Mouse (Mus musculus): ENCODE results near the gene Abcf3.

The Abcf3 gene

DNA sequence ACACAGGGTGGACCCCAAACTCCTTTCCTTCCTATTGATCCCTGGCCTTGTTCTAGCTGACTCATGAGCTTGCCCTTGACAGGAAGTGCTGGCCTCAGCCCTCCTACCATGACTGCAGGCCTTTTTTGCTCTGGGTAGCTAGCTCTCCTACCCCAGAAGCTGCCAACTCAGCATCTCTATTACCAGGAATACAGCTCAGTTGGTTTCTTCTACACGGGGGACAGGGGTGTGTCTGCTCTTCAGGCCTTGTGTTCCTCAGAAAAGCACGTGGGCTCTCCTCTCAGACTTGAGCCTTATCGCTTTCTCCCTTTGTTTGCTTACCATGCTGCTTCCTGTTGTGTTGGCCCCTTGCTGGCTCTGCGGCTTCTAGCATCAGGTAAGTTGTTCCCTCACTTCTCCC is 7.9 kb upstream of the Abcf3 start:
- no peak for DNase-seq (ENCODE audit: low read depth, low spot score)

DNA sequence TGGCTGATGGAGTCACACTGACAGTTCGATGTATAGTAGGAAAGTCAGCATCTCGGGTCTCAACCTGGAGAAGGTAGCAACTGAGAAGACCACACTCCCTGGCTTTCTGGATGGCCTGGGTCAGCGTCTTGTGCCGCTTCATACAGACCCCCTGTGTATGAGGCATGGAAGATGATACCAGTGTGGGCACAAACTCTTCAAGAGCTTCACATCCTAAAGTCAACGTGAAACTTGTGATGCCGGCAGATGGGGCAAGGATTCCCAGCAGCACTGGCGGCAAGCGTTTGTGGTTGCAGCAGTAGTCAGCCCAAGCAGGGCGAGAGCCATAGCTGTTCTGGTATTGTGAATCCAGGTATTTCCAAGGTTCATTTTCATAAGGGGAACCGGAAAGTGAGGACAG is 2.7 kb upstream of the Abcf3 start:
- no peak for DNase-seq (ENCODE audit: low read depth, low spot score)

DNA sequence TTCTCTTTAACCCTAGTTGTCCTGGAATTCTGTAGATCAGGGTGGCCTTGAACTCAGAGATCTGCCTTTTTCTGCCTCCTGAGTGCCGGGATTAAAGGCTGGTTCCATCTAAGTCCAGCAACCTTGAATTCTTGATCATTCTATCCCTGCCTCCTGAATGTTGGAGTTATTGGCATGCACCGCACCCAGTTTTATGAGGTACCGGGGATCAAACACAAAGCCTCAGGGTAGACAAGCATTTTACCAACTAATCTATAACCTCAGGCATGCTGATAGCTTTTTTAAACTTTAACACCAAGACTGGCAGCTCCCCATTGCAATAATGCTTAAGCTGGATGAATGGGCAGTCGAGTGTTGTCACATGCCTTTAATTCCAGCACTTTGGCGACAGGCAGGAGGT is 954 bp upstream of the Abcf3 start:
- no peak for DNase-seq (ENCODE audit: low read depth, low spot score)

DNA sequence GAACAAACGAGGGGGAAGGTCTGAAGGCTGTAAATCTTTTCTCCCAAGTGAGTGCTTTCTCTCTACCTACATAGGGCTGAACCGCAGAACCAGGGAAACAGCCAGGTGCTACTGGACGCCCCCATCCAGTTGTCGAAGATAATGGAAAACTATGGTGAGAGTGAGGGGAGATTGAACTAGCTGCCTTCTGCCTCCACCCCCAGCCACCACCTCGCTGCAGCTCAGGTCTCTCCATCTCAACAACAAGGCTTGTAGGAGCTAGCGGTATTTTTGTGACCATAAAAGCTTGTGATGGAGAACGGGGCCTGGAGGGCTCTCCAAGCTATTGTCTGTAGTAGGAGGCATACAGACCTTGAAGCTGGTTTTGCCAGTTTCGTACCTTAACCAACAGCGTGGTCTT is 784 bp downstream of the Abcf3 start:
- no peak for DNase-seq (ENCODE audit: low read depth, low spot score)

DNA sequence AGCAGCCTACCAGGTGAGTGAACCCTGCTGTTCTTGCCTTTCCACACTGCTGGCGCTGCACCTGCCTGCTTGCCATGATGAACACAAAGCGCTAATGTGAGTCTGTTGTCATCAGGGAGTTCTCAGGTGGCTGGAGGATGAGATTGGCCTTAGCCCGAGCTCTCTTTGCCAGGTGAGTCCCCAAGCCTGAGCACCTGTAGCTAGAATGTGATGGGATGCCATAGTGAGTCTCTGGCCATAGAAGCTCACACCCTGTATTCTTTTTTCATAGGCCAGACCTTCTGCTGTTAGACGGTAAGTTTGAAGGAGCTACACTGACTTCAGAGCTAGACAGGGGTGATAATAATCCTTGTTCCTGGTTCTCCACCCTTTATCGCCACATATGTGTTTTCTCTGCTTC is 3.3 kb downstream of the Abcf3 start:
- no peak for DNase-seq (ENCODE audit: low read depth, low spot score)

DNA sequence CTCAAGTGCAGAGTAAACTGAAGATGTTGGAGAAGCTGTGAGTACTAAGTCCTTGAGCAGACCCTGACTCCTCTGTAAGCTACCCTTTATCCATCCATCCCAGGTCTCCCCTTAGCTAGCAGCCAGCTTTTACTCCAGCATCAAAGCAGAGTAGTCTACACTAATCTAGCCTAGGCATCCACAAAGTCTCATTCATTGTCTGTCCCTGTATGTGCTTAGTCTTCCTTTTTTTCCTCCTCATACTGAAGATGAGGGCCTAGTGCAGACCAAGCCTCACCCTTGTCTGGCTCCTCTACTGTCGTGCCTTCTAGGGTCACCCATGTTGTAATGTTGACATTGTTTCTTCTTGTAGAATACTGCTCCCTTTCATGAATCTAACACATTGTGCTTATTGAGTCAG is 4.2 kb downstream of the Abcf3 start:
- DNase-seq (ENCODE audit: low read depth, low spot score), result no peak

DNA sequence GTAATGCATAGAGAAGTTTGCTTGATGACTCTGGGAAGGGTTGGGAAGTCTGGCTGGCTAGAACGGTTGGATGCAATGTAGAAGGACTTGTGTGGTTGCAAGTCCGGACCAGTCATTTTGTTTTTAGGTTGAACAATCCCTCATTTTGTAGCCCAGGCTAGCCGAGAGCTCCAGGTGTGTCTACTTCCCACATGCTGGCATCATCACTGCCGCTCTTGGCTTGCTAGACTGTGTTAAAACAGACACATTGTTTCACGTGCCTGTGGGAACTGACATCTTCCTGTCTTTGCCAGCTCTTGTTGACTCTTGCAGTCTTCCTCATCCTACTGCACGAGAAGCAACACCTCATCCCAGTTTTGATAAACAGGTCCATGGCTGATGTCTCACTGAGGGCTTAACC is 6.6 kb downstream of the Abcf3 start:
- no peak for DNase-seq (ENCODE audit: low read depth, low spot score)

DNA sequence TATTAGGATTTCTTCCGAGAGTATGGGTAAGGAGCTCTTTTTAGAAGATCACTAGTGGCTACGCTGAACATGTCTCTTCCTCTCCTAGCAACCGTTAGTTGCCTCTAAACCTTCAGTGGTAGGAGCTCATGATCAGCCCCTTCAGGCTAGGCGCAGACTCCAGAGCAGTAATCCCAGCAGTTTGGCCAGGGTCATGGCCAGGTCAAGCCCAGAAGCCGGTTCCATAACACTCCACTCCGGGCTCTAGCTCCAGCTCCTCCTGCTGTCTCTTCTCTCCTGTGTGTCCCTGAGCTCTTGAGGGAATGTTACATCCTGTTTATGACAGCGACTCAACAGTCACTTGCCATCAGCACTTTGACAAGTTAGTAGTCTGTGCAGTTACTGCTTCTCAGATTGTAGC is 9.0 kb downstream of the Abcf3 start:
- DNase-seq (ENCODE audit: low read depth, low spot score), result no peak

DNA sequence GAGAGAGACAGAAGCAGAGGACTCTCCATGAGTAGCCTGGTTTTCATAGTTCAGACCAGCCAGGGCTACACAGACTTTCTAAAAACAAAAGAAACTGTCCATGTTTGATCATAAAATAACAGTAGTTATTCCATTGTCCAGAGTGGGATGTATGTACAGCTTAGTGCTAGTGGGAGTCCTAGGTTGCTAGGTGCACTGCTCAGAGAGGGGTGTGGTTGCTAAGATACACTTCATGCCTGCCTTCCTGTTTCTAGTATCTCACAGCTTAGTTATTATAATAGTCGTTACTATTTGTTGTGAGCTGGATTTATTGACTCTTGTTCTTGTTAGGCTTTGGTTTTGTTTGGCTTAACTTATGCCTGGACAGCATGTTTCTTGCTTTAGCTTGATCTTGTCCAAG is 16.7 kb downstream of the Abcf3 start:
- no peak for DNase-seq (ENCODE audit: low read depth, low spot score)

DNA sequence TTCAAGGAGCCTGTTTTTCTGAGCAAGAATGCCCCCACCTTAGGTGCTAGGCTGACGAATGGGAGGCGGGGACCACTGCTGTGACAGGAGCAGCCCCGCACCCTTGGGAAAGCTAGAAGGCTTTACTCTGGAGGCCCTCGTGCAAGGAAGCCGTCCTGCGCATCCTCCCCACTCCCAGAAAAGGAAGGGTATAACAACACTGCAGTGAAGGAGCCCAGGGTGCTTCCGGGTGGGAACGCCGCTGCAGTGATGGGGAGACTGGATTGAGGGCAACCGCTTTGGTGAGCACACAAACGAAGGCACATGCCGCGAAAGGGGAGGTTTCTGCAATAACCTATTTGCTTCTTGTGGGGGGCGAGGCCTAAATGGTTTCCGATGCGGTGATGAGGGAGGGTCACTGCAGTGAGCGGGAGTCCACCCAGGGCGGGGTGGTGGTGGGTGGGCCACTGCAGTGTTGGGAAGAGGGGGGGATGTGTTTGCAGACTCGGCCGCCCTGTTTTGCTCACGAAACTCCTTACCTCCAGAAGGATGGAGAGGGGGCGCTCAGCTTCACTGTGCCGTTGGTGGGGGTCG is 41.1 kb downstream of the Abcf3 start, which contains the start of gene Vwa5b2:
Vwa5b2 (plus strand) TSS at position 106 of the 573 bp plus-strand sequence.
- no peak for DNase-seq (ENCODE audit: low read depth, low spot score)

DNA sequence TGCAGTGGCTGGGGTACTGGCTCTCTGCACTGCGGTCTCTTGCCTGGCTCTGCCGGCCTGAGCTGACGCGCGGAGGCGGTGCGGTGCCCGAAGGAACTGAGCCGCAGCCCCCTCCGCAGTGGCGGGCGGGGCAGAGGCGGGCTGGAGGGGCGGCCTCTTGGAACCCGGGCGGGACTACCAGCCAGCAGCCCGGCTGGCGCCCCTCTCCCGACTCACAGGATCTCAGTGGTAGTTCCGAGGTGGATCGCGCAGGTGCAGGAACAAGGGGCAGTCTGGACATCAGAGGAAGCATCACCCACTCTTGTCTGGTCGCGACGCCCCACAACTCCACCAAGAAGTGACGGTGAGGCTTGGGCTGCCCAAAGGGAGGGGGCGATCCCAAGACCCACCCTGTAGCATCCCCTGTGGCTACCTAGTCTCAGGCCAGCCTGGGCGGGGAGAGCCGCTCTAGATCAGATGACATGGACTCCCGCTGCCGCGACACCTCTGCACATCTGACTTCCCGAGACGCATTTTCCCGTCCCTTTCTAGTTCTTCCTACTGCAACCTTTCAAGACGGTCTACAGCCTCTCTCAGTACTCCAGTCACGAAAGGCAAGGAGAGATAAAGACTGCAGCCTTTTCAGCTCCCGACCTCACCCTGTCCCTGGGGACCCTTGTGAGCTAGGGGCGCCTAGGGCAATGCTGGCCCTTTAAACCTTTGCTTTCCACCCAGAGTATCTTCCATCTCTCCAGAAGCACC is 41.7 kb downstream of the Abcf3 start:
- DNase-seq (ENCODE audit: low read depth, low spot score), result no peak

DNA sequence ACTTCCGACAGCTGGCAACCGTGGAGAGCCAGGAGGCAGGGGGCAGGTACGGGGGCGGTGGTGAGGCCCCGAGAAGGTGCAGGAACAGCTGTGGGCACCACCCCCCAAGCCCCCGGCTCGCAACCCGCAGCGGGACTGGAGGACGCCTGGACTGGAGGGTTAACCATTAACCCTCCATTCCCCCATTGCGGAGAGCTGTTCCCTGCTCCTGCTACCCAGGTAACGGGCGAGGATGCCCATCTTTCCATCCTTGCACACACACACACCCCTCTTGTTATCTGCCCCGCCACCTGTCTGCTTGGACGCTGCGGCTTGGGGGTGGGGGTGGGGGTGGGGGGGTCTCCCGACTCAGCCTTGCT is 42.3 kb downstream of the Abcf3 start:
- no peak for DNase-seq (ENCODE audit: low read depth, low spot score)

DNA sequence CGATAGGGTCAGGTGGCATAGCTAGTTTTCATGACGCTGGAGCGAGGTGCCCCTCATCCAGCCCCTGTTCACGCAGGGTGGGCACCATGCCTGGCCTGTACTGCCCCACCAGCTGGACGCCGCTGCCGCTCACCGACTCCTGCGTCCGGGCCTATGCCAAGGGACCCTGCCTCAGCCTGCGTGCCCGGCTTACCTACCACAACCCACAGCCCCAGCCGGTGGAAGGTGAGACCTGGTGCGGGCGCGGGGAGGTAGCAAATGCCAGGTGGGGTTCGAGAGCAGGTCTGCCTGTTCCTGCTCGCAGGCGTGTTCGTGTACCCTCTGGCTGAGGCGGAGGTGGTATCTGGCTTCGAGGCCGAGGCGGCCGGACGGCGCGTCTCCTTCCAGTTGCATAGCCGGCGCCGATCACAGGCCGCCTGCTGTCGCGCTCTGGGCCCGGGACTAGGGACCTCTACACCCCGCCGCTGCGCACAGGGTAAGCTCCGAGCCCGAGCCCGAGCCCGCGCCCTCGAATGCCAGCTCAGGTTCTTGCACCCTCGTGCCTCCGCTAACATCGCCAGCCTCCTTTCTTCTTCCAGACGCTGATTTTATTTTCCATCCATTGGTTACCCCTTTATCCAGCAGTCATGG is 42.8 kb downstream of the Abcf3 start:
- DNase-seq (ENCODE audit: low read depth, low spot score), result no peak

DNA sequence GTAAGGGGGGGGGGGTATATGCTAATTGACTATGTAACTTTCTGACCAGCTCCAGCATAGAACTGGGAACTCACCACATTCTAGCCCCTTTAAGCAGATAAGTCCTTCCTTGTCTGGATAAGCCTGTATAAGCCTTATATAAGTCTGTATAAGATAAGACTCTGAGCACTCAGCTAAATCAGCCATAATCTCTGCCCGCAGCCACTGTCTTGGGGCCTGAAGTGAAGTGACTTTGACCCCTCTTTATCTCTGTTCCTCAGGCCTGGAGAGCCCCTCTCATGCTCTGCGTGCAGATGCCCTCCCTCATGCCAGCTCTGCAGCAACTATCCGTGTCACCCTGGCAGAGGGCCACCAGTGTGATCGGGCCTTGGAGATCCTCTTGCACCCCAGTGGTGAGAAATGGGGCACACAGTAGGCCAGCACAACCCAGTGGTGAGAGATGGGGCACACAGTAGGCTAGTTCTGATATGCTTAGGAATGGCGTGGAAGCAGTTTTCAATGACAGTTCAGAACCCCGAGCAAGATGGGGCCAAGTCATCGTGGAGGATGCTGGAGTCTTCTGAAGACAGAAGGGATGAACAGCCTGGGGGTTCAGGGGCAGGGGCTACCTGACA is 46.8 kb downstream of the Abcf3 start:
- peak; percentile 57 for DNase-seq (ENCODE audit: low read depth, low spot score)

DNA sequence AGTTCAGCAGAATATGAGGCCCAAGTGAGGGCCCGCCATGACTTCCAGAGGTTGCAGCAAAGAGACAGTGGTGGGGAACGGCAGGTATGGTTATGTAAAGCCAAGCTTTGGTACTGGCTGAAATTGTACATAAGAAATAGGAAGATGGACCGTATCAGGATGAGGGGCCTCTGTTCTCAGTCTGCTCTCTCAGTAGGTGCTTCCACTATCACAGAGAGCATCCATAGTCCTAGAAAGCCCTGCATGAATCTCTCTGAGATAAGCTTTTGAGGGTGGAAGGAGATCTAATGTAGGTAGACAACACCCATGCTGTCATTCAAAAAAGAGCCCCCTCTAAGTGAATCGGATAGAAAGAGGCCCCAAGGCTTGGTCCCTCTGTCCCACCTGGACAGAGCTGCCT is 47.4 kb downstream of the Abcf3 start:
- no peak for DNase-seq (ENCODE audit: low read depth, low spot score)

DNA sequence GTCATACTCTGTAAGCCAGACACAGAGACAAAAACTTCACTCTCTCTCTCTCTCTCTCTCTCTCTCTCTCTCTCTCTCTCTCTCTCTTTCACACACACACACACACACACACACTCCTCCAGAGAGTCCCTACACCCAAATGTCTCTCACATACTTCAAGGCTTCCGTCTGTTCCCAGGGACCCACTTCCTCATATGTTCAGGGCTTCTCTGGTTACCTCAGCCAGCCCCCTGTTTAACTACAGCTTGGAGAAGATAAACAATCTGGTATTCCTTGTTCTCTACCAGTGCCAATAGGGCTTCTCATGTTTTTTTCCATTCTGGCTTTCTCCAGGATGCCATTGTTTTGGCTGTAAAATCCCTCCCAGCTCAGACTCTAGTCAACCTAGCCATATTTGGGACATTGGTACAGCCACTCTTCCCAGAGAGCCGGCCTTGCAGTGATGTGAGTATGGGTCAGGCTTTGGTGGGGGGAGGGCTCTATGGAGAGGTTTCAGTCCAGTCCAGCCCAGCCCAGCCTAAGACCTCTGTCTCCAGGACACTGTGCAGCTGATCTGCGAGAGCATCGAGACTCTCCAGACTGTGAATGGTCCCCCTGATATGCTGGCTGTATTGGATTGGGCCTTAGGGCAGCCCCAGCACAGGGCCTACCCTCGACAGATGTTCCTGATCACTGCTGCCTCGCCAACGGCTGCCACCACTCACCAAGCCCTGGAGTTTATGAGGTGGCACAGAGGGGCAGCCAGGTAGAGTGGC is 48.5 kb downstream of the Abcf3 start:
- no peak for DNase-seq (ENCODE audit: low read depth, low spot score)

DNA sequence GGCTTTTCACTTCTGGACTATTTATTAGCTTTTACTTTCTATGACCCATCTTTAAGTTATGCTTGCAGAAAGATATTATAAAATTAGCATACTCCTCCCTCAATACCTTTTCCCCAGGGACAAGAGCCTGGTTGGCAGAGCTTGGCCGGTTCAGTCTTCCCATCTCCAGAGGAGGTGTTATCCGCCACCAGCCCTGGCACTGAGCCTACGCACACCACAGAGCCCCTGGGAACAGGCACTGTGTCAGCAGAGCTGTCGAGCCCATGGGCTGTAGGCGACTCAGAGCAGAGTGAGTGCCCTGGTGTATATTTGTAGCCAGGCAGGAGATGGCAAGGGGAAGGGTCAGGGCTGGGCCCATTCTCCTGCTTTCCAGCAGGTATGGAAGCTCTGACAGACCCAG is 52.1 kb downstream of the Abcf3 start:
- no peak for DNase-seq (ENCODE audit: low read depth, low spot score)

DNA sequence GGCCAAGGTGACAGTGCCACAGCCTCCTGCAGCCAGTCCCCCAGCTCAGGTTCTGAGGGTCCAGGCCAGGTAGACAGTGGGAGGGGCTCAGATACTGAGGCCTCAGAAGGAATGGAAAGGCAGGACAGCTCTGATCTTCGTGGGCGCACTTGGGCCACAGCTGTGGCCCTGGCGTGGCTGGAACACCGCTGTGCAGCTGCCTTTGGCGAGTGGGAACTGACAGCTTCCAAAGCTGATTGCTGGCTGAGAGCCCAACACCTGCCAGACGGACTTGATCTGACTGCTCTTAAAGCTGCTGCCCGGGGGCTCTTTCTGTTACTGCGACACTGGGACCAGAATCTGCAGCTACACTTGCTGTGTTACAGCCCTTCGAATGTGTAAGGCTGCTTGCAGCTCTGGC is 56.3 kb downstream of the Abcf3 start:
- no peak for DNase-seq (ENCODE audit: low read depth, low spot score)

DNA sequence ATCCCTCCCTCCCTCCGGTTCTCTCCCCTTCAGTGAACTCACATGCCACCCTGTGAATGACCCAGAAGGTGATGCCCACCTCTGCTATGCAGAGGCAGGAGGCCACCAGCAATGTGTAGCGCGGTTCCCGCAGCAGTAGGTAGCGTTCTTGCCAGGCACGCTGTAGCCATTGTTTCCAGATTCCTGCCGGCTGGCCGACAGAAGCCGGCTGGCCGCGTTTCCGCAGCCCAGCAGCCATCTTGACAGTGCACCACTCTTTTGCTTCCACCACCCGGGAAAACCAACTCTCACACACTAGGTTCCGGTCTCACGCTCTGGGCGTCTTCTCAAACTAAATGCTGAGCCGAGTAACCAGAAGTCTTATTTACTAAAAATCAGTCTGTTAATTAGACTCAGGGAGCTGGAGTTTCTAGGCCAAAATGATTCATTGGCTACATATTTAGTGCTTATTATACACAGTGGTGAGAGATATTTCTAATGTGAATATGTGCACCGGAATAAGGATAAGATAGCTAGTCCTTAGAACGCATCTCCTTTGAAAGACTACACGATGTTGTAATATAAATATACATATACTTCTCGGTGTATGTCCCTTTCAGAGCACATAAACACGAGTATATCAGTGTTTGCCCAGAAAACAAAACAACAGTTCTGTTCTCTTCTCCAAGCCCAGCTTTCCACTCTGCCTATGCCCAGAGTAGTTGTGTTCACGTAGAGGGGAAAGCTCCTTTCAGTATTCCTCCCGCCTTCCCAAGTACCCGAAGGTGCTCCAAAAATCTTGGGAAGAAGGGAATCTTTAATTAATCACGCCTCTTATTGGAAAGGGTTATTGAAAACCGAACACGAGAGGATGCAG is 62.4 kb downstream of the Abcf3 start:
- peak; percentile 75 for DNase-seq (ENCODE audit: low read depth, low spot score)

Data from retina, postnatal 7 days (tissue).